Mouse (Mus musculus) kidney, adult 18-20 months (tissue): ENCODE data around the gene Eif2b2.
A peak's percentile ranks its signal among the peaks of the same experiment; 100 is the strongest.

Experiments used
- DNase-seq: peaks from one replicate; pipeline ENCODE4 v3.0.0; 2021

Eif2b2 gene

GRCm38 (mm10) chr12:85262489-85262888 lies 43.2 kb downstream of the Eif2b2 start:
- no peak for DNase-seq

GRCm38 (mm10) chr12:85263190-85263589 lies 43.9 kb downstream of the Eif2b2 start:
- DNase-seq, result no peak

- no peak for DNase-seq
Measured at GRCm38 (mm10) chr12:85264531-85264930, 45.2 kb downstream of the Eif2b2 start.

GRCm38 (mm10) chr12:85264940-85265339 lies 45.7 kb downstream of the Eif2b2 start:
- DNase-seq, result no peak

- no peak for DNase-seq
Measured at GRCm38 (mm10) chr12:85266248-85266647, 47.0 kb downstream of the Eif2b2 start.

GRCm38 (mm10) chr12:85269821-85270220 lies 50.5 kb downstream of the Eif2b2 start:
- no peak for DNase-seq

GRCm38 (mm10) chr12:85270319-85270718 lies 51.0 kb downstream of the Eif2b2 start, which contains the start of gene Mlh3:
Gene Mlh3 (minus strand): TSS chr12:85270599.
- peak; percentile 88 for DNase-seq

GRCm38 (mm10) chr12:85271132-85271842 lies 52.0 kb downstream of the Eif2b2 start:
- no peak for DNase-seq

GRCm38 (mm10) chr12:85271843-85272206 lies 52.5 kb downstream of the Eif2b2 start:
- no peak for DNase-seq

GRCm38 (mm10) chr12:85273508-85273907 lies 54.2 kb downstream of the Eif2b2 start:
- no peak for DNase-seq
